Mouse (Mus musculus): Measurements from ENCODE around the gene Acad10. TPM values are rescaled to one million over a fixed set of nuclear protein-coding genes. Genes with fewer than 3 reads are reported as not detected.
A peak's percentile ranks its signal among the peaks of the same experiment; 100 is the strongest.
"Not testable (repeated sequence)": the region's sequence is repeated elsewhere in the genome, so short reads cannot be mapped to it uniquely, and the experiment has no call there.

Acad10 gene
- polyA plus RNA-seq, 1 experiment from 2014 or later = 1.0 TPM

DNA sequence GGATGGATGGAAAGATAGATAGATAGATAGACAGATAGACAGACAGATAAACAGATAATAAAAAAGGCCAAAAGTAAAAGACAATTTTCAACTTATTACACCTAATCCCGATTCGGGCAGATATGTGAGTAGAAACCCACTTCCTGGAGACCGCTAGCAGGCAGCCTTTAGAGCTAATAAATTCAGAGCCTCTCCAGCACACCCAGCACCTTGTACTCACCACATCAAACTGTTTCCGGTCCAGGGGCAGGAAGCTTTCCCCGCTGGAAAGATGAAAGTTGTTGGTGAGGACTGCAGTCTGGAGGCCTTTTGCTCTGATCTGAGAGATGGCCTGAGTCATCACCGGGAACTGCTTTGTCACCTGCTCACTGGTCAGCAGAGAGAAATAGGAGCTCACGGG, 11.2 kb downstream of the Acad10 start:
- Histone ChIP-seq H3K36me3 (no peaks in the 10 kb centered on the region), H3K27ac (replicated peaks) (no peak overlapping the region), H3K4me3 (no peak overlapping the region), H3K9me3 (no peaks in the 10 kb centered on the region), H3K4me2 (replicated peaks) (no peak overlapping the region), H3K27me3 (no peaks in the 10 kb centered on the region), H3K4me1 (no peaks in the 10 kb centered on the region), H3K9ac (replicated peaks) (no peak overlapping the region)
- WGBS = 90% methylated on average over 7 of the region's 7 CpGs
- no peak for ATAC-seq (replicated peaks)

DNA sequence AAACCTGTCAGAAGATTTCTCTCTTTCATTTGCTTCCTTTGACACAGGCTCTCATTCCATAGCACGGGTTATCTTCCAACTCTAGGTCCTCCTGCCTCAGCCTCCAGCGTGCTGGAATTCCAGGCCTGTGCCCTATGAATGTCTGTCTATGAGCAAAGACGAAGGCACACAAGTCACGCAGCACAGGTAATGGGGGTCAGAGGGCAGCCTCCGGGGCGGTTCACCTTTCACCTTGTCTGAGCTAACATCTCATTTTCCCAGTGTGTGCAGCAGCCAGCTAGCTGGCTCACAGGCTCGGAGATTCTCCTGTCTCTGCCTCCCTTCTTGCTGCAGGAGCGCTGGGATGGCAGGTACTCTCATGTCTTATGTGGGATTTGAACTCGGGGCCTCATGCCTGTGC, 20.7 kb downstream of the Acad10 start:
- Histone ChIP-seq H3K9ac (replicated peaks) (no peak overlapping the region), H3K27ac (replicated peaks) (no peak overlapping the region), H3K27me3 (no peaks in the 10 kb centered on the region), H3K36me3 (no peaks in the 10 kb centered on the region), H3K4me1 (no peaks in the 10 kb centered on the region), H3K4me3 (no peak overlapping the region), H3K4me2 (replicated peaks) (no peak overlapping the region), H3K9me3 (no peaks in the 10 kb centered on the region)
- no peak for ATAC-seq (replicated peaks)
- 91% methylated on average over 9 of the region's 9 CpGs for WGBS

DNA sequence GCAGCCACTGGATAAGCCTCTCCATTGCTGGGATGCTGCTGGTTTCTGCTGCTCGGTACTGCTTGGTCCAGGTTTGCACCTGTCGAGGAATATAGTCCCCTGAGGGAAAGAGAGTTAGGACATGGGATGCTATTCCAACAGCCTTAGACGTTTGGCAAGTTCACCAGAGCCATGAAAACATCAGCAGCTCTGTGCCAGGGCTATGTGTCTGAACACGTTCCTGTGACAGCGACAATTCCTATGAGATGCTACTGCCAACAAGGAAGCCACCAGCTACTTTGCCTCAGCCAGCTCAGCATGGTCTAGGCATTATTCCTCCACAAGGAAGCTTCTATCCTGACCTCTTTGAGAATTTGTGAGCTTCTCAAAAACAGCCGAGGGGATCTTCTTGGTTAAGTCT, 23.0 kb downstream of the Acad10 start:
- Histone ChIP-seq H3K4me1 (no peaks in the 10 kb centered on the region), H3K9me3 (no peaks in the 10 kb centered on the region), H3K4me3 (no peak overlapping the region), H3K4me2 (replicated peaks) (no peak overlapping the region), H3K27ac (replicated peaks) (no peak overlapping the region), H3K9ac (replicated peaks) (no peak overlapping the region), H3K27me3 (no peaks in the 10 kb centered on the region), H3K36me3 (no peaks in the 10 kb centered on the region)
- 87% methylated on average over 6 of the region's 6 CpGs for WGBS
- no peak for ATAC-seq (replicated peaks)

DNA sequence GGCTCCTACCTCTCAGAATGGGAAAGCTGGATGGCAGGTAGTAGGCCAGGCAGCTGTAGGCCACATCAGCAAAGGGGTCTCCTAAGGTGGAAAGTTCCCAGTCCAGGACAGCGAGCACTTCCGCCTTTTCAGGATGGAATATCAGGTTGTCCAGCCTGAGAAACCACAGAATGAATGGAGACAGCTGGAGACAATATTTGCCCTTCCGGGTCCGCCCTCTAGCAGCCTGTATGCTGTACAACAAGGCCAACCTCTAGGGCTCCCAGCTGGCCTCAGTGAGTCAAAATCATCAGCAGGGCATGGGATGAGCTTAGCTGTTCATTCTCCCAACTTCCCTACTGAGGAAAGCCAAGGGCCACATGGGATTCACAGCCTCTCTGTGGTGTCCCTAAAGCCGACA, 25.6 kb downstream of the Acad10 start:
- 92% methylated on average over 5 of the region's 5 CpGs for WGBS
- H3K27me3 ChIP-seq = no peaks in the 10 kb centered on the region
- no peak overlapping the region for H3K4me2 ChIP-seq (replicated peaks)
- no peaks in the 10 kb centered on the region for H3K4me1 ChIP-seq
- H3K9ac ChIP-seq (replicated peaks) = no peak overlapping the region
- ATAC-seq (replicated peaks) = no peak
- no peaks in the 10 kb centered on the region for H3K36me3 ChIP-seq
- no peaks in the 10 kb centered on the region for H3K9me3 ChIP-seq
- no peak overlapping the region for H3K27ac ChIP-seq (replicated peaks)
- H3K4me3 ChIP-seq = no peak overlapping the region

DNA sequence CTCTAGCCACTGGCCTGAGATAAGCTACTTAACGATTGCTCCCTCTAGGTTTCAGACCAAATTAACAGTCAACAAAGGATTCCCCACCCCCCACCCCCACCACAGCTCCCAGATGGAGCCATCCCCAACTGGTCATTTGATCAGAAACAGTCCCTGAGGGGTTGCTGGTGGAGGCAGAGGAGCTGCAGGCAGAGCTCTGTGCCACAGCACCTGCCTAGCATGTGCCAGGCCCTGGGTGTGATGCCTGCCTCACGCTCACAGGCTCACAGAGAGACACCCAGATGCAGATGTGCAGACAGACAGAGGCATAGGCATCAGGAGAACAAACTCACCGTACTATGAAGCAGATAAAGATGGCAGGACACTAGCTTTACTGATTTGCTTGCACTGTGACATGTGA, 27.5 kb downstream of the Acad10 start:
- H3K27me3 ChIP-seq = no peaks in the 10 kb centered on the region
- no peak overlapping the region for H3K4me2 ChIP-seq (replicated peaks)
- 42% methylated on average over 3 of the region's 3 CpGs for WGBS
- no peak overlapping the region for H3K4me3 ChIP-seq
- no peaks in the 10 kb centered on the region for H3K36me3 ChIP-seq
- no peak for ATAC-seq (replicated peaks)
- H3K4me1 ChIP-seq = no peaks in the 10 kb centered on the region
- no peaks in the 10 kb centered on the region for H3K9me3 ChIP-seq
- no peak overlapping the region for H3K27ac ChIP-seq (replicated peaks)
- H3K9ac ChIP-seq (replicated peaks) = no peak overlapping the region

DNA sequence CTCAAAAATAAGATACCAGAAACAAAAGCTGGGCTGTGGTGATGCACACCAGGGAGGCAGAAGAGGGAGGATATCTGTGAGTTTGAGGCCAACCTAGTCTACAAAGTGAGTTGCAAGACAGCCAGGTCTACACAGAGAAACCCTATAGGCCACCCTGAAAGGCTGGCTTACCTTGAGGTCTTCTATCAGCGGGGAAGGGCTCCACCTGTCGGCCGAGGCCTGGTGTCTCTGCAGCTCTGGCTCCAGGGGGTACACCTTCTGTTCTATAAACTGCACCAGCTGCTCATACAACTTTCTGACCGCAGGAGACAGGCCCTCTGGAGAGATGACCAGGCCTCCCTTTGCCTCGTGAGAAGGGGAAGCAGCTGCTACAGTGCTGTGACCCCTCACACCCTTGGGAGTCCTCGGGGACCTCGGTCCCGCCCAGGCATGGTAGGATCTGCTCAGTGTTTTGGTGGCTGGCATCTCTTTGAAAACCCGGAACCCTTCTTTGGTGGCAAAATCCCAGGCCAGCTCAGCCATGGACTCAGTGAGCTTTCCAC, 29.1 kb downstream of the Acad10 start:
- not testable (repeated sequence) for H3K4me2 ChIP-seq (replicated peaks); H3K4me1 ChIP-seq; H3K4me3 ChIP-seq; H3K9me3 ChIP-seq; H3K36me3 ChIP-seq; ATAC-seq (replicated peaks); H3K27me3 ChIP-seq; H3K27ac ChIP-seq (replicated peaks); H3K9ac ChIP-seq (replicated peaks)
- WGBS = 72% methylated on average over 9 of the region's 9 CpGs

DNA sequence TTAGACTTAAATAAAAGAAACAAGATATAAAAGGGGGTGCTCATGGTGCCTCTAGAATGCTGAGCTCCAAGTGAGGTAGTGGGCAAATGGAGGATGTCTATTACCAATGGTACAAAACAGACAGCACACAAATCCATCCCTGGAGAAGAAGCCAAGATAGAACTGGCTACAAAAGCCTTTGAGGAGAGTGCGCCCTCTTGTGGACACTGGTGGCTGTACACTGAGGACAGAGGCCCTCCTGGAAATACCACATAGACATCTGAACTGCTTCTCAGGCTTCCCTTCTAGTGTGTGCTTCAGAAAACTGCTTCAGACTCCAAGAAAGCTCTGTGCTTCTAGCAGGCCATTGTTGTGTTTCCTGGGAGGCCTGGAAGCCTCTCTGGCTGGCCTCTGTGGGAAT, 32.4 kb downstream of the Acad10 start:
- Histone ChIP-seq H3K27ac (replicated peaks) (no peak overlapping the region), H3K4me1 (no peaks in the 10 kb centered on the region), H3K27me3 (no peaks in the 10 kb centered on the region), H3K9ac (replicated peaks) (no peak overlapping the region), H3K9me3 (no peaks in the 10 kb centered on the region), H3K36me3 (no peaks in the 10 kb centered on the region), H3K4me2 (replicated peaks) (no peak overlapping the region), H3K4me3 (no peak overlapping the region)
- ATAC-seq (replicated peaks) = no peak
- WGBS = 6% methylated on average over 1 of the region's 1 CpGs

DNA sequence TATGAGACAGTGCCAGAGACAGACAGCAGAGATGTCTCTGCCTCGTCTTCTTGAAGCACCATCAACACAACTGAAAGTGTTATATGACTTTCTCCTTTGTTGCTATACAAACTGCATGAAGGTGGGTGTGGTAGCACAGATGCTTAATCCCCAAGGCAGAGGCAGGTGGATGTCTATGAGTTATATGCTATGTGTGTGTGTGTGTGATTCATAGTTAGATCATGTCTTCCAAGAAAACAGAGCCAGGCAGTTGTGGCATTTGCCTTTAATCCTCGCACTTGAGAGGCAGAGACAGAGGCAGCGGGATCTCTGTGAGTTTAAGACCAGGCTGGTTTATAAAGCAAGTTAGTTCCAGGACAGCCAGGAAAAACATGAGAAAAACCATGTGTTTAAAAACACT, 37.1 kb downstream of the Acad10 start:
- H3K9me3 ChIP-seq = no peaks in the 10 kb centered on the region
- WGBS = 89% methylated on average over 3 of the region's 3 CpGs
- no peak overlapping the region for H3K9ac ChIP-seq (replicated peaks)
- no peak overlapping the region for H3K4me2 ChIP-seq (replicated peaks)
- H3K36me3 ChIP-seq = no peaks in the 10 kb centered on the region
- no peak overlapping the region for H3K27ac ChIP-seq (replicated peaks)
- no peak for ATAC-seq (replicated peaks)
- peaks cover 10% of the 10 kb centered on the region for H3K4me1 ChIP-seq
- H3K4me3 ChIP-seq = no peak overlapping the region
- no peaks in the 10 kb centered on the region for H3K27me3 ChIP-seq

DNA sequence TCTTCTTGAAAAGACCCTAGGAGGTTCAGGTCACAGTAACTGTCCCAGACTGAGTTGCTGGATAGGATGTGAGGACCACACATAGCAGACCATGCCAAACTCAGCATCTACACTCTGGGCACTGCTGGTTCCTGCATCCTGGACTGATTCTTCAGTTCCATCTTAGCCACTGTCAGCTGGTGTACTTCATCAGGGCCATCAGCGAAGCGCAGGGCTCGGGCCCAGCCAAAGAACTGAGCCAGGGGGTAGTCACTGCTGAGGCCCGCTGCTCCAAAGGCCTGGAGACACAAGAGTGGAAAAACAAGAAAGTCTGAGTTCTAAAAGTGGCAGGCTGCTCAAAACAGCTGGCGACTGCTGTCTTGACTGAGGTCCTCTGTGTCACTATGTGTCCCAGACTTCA, 39.2 kb downstream of the Acad10 start:
- Histone ChIP-seq H3K27me3 (no peaks in the 10 kb centered on the region), H3K27ac (replicated peaks) (no peak overlapping the region), H3K4me2 (replicated peaks) (no peak overlapping the region), H3K4me3 (no peak overlapping the region), H3K4me1 (peaks cover 10% of the 10 kb centered on the region), H3K9me3 (no peaks in the 10 kb centered on the region), H3K9ac (replicated peaks) (no peak overlapping the region), H3K36me3 (no peaks in the 10 kb centered on the region)
- no peak for ATAC-seq (replicated peaks)
- 94% methylated on average over 5 of the region's 5 CpGs for WGBS

DNA sequence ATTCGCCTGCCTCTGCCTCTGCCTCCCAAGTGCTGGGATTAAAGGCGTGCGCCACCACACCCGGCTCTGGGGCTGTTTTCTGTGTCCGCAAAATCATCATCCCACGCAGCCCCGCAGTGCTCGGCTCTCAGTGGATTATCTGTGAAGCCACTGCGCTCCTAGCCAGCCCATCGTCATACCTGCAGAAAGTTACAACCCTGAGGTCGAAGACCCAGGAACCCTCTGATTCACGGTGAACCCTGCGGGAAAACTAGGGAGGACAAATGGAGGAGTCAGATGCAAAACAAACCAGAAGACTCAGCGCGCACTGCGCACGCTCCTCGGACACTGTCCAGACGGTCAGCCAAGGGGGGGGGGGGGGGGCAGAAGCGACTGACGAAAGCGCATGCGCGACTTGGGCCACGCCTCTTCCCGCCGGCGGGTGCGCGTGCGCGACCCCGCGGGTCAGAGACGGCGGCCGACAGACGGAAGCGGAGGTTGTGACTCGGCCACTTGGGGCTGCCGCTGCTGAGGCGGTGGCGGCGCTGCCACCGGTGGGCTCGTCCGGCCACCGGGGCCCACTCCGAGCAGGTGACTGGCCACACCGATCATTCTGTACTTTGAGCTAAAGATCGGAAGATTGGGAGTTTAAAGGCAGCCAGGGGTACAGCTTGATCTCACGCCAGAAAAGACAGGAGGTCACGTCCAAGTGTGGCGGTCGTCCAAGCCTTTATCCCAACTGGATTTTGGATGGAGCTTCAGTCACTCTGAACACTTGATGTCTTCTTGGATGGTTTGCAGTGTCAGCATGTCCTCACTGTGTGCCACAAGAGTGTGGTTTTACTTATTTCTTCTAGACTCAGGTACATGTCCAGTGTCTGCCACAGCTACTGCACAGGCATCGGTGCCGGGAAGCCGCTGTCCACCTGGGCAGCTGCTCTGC, 41.5 kb downstream of the Acad10 start, which contains the start of gene Acad12:
Gene Acad12 (minus strand): TSS at position 347 of the 922 bp plus-strand sequence.
- Histone ChIP-seq H3K4me1 (peaks cover 10% of the 10 kb centered on the region), H3K27ac (replicated peaks) (peak within 1 kb of the TSS; percentile 76), H3K9me3 (no peaks in the 10 kb centered on the region), H3K36me3 (no peaks in the 10 kb centered on the region), H3K27me3 (no peaks in the 10 kb centered on the region), H3K4me2 (replicated peaks) (peak within 1 kb of the TSS; percentile 75), H3K4me3 (peak within 1 kb of the TSS; percentile 88), H3K9ac (replicated peaks) (peak within 1 kb of the TSS; percentile 84)
- WGBS = under 1% methylated on average over 58 of the region's 58 CpGs
- ATAC-seq (replicated peaks) = peak; percentile 84

DNA sequence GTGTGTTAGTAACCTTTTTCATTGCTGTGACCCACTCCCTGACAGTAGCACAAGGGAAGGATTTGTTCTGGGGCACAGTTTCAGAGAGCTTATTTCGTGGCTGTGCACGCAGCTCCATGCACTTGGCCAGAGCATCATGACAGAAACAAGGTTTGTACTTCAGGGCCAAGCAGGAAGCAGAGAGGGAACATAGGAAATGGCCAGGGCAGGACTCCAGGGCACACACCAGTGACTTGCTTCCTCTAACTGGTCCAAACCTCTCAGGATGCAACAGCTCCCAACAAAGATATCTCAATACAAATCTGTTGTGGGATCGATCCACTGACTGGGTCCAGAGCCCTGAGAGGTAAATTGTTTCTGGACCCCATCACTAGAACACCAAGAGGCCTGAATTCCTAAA, 45.4 kb downstream of the Acad10 start:
- not testable (repeated sequence) for H3K4me2 ChIP-seq (replicated peaks); H3K9me3 ChIP-seq; H3K27me3 ChIP-seq; ATAC-seq (replicated peaks); H3K27ac ChIP-seq (replicated peaks); H3K4me1 ChIP-seq; H3K4me3 ChIP-seq; H3K36me3 ChIP-seq; H3K9ac ChIP-seq (replicated peaks)
- WGBS = 87% methylated on average over 3 of the region's 3 CpGs

DNA sequence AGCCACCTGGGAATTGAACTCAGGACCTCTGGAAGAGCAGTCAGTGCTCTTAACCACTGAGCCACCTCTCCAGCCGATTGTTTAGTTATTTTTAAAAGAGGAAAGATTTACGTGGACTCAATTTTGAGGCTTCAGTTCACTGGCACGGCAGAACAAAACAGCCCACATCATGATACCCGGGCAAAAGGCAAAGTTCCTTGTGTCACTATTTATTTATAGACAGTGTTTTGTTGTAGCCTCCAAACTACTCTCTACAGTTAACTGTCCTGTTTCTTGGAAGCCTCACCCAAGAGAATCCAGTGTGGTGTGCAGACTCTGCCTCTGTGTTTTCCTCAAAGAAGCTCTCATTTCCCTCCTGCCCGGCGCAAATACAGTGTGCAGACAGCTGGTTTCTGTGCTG, 48.3 kb downstream of the Acad10 start:
- 86% methylated on average over 6 of the region's 6 CpGs for WGBS
- Histone ChIP-seq H3K4me1 (no peaks in the 10 kb centered on the region), H3K27me3 (no peaks in the 10 kb centered on the region), H3K9ac (replicated peaks) (no peak overlapping the region), H3K36me3 (no peaks in the 10 kb centered on the region), H3K9me3 (no peaks in the 10 kb centered on the region), H3K27ac (replicated peaks) (no peak overlapping the region), H3K4me3 (no peak overlapping the region), H3K4me2 (replicated peaks) (no peak overlapping the region)
- ATAC-seq (replicated peaks) = no peak
